Mouse (Mus musculus) cerebellum, adult 8-10 months (tissue): ENCODE data around the gene Sipa1l1.

Experiments used
- DNase-seq: peaks from one replicate; pipeline ENCODE4 v3.0.0; 2022

Gene Sipa1l1

DNA sequence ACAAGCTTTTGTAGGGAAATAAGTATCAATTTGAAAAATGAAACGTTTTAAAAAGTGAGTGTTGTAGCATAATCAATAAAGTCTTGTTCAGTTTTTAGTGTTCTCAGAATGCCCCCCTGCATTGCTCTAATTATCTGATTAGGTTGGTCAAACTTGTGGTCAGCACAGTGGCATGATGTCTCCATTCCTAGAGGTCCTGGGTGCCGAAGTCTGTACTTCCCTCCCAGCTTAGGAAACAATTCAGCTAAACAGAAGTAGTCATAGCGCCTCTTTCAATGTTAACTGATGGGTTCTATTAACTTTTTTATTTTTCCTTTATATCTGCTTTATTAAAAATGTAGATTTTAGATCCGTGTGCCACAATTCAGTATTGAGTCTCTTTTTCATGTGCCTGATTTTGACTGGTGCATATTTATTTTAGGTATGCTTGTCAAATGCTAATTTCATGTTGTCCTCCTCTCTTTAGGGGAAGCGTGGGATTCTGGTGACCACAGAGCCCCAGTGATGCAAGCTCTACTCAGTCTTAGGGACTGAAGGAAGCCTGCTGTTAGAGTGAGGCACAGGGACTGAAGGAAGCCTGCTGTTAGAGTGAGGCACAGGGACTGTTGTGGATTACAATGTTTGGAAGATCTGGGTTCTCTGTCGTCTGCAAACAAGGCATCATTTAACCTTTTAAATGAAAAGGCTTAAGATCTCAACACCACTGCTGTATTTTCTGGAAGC, 171.2 kb downstream of the Sipa1l1 start:
- no peak for DNase-seq

DNA sequence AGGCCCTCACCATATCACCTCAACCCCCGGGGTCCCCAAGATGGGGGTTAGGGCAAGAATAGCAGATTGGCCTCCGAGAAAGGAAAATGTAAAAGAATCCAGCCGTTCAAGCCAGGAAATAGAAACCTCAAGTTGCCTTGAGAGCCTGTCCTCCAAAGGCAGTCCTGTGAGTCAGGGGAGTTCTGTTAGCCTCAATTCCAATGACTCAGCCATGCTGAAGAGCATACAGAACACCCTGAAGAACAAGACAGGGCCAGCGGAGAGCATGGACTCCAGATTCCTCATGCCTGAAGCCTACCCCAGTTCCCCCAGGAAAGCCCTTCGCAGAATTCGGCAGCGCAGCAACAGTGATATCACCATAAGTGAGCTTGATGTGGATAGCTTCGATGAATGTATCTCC, 172.1 kb downstream of the Sipa1l1 start:
- no peak for DNase-seq

- DNase-seq: no peak
Measured at GRCm38 (mm10) chr12:82341696-82342095, 172.6 kb downstream of the Sipa1l1 start.

GRCm38 (mm10) chr12:82350082-82350481, 181.0 kb downstream of the Sipa1l1 start:
- no peak for DNase-seq

DNA sequence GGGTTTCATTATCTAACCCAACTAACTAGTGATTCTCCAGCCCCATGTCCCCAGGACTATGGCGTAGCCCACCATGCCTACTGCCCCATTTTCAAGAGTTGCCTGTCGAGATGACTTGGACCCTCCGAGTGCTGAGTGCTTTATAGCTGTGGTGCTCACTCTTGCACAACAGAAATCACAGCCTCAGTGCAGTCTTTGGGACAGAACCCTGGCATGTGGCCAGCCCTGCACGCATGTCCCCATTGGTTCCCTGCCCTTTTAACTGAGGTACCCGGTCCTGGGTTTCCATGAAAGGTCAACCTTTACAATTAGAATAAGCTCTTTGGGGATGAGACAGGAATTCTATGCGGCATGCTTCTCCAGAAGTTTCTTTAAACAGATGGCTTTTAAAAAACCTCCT, 181.8 kb downstream of the Sipa1l1 start:
- DNase-seq: no peak

GRCm38 (mm10) chr12:82353660-82354059, 184.5 kb downstream of the Sipa1l1 start:
- no peak for DNase-seq

GRCm38 (mm10) chr12:82355419-82356149, 186.5 kb downstream of the Sipa1l1 start:
- DNase-seq: no peak

GRCm38 (mm10) chr12:82356476-82356875, 187.4 kb downstream of the Sipa1l1 start:
- DNase-seq: no peak

DNA sequence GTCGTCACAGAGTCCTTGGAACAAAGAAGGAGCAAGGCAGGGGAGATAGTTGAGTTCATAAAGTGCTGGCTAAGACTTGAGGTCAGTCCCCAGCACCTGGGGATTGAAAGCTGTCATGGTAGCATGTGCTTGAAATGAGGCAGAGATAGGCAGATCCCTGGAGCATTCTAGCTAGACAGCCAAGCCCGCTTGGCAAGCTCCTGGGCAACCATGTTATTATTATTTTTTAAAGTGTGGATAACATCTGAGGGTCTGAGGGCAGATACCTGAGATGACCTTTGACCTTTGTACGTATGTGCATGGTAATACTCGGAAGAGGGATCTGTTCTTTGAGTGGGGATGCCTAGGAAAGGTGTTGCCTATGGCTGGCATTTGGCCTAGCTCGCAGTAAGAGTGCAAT, 188.3 kb downstream of the Sipa1l1 start:
- no peak for DNase-seq

DNA sequence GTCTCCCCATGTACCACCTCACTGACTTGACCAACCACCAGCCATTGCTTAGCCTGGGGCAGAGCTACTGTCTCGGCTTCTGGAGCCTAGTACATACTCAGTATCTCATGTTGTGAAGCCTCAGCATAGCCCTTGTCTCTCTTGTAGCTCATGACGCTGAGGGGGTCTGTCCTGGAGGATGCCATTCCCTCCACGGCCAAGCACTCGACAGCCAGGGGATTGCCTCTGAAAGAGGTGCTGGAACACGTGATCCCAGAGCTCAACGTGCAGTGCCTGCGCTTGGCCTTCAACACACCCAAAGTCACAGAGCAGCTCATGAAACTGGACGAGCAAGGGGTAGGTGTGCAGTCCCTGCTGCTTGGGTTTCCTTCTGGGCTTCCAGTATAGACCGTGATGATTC, 193.7 kb downstream of the Sipa1l1 start:
- no peak for DNase-seq

DNA sequence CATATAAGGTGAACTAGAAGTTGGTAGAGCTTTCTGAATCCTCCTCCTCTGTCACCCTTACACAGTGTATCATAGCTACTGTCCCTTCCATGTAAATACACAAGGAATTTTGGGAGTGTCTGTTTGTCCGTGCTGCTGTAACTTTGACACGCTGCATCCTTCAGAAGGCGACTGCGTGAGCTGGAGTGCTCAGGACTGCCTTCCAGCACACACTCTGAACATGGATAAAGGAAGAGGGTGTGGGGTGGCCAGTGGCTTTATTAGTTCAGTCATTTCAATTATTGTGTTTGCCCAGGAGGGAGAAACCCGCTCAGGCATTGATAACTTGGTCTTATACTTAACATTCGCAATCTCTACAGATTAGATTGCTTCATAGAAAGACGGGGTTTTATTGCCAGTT, 195.1 kb downstream of the Sipa1l1 start:
- no peak for DNase-seq

DNA sequence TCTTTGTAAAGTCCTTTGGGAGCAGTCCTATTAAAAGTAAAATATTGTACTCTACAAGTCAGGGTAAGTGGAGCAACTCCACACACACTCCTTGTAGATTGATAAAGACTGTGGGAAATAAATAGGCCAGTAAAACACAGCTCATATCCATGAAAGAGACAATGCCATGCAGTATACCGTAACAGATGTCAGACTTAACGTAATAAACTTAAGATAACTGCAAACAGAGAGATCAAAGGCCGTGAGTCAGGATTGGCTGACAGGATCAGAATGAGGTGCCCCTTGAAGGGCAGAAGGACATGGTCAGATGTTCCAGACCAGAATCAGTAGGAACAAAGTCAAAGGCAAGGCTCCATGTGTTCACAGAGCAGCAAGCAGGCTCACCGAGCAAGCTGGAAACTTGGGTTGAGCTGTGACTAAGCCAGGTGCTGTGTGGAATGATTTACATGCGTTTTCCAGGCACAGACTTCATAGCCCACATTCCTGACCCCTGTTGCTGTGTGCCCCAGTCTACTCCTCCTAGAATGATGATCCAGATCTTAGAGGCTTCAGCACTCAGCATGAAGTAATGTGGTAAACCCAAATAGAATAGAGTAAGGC, 196.3 kb downstream of the Sipa1l1 start:
- DNase-seq: no peak

- DNase-seq: no peak
Measured at GRCm38 (mm10) chr12:82366754-82367153, 197.6 kb downstream of the Sipa1l1 start.

DNA sequence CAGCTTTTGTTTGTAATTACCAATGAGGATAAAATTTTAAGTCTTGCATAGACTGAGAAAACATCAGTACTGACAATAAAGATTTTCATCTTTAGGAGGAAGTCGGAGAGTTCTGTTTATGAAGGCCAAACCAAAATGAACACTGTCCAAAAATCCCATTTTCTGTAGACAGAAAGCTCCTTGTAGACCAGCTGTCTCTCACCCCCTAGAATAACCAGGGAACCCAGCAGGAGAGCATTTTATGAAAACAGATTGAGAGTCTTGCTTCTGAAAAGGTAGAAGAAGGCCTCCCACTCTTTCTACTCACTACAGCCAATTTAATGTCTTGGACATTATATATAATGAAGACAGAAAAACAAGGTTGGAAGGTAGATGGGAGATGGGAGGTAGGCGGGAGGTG, 198.2 kb downstream of the Sipa1l1 start:
- DNase-seq: no peak

GRCm38 (mm10) chr12:82367986-82368385, 198.9 kb downstream of the Sipa1l1 start:
- DNase-seq: peak; percentile 56

- DNase-seq: no peak
Measured at GRCm38 (mm10) chr12:82369402-82370160, 200.5 kb downstream of the Sipa1l1 start.

GRCm38 (mm10) chr12:82371266-82371665, 202.1 kb downstream of the Sipa1l1 start:
- DNase-seq: no peak

DNA sequence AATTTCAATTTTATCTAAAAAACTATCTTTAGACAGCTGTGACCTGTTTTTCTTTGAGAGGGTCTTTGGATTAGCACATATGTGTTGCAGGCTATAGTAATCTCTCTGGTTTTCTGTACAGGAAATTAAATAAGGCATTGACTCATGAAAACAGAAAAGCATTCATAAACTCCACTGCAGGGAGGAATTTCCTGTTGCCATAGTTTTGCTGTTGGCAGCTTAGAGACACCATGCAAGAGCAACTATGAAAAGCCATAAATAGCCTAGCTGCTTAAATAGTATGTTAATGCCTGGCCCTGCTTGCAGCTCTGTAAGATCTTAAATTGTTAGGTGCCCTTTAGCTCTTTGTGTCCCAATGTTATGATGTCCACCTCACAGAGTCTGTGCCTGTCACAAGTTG, 204.9 kb downstream of the Sipa1l1 start:
- DNase-seq: no peak

GRCm38 (mm10) chr12:82382932-82383331, 213.8 kb downstream of the Sipa1l1 start:
- DNase-seq: no peak

GRCm38 (mm10) chr12:82384719-82385118, 215.6 kb downstream of the Sipa1l1 start:
- DNase-seq: peak; percentile 74

- no peak for DNase-seq
Measured at GRCm38 (mm10) chr12:82387042-82387441, 217.9 kb downstream of the Sipa1l1 start.

GRCm38 (mm10) chr12:82387647-82388046, 218.5 kb downstream of the Sipa1l1 start:
- peak; percentile 85 for DNase-seq

GRCm38 (mm10) chr12:82388144-82388543, 219.0 kb downstream of the Sipa1l1 start:
- no peak for DNase-seq
